ENCODE assay signal across 8 mouse cellular contexts in the genomic region with DNA sequence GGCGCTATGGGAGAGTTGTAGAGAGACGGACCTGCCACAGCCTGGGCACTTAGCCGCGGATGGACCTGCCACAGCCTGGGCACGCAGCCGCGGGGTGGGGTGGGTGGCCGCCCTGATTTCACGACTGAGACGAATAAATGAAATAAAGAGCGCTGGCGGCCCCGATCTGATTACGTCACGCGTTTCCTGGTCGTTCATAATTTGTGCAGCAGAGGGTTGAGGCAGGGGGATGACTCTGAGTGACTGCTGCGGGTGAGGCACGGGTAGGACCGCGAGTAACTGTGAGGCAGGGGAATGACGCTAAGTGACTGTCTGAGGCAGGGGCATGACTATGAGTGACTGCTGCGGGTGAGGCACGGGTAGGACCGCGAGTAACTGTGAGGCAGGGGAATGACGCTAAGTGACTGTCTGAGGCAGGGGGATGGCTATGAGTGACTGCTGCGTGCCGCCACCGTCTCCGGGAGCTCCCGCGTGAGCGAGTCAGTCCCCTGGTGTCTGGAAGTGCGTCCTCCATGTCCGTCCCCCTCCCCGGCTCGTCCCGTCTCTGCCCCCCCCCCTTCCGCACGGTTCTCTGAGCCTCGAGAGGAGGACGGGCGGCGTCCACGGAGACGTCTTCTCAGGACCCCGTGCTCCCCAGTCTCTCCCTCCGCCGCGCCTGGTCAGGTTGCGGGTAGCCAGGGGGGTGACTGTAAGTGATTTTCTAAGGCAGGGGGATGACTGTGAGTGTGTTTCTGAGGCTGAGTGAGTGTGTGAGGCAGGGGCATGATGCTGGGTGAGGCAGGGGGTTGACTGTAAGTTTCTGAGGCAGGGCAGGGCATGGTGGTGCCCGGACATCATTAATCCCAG. TPM values are rescaled to one million over a fixed set of nuclear protein-coding genes. Genes with fewer than 3 reads are reported as not detected.
DNase-seq lines count a peak whose midpoint lies in the region; ATAC-seq and TF ChIP-seq lines count a peak whose summit lies in the region.

No protein-coding gene starts in this region.

- DNase-seq in spleen, adult 18-20 months = peak; percentile 44 to 49
- DNase-seq in spleen, adult 12 weeks (ENCODE audit: low spot score) = no peak
- peak; percentile 49 for DNase-seq in cerebellum, adult 9-11 months
- DNase-seq in forebrain, postnatal 0 days = peak; percentile 77
- peak; percentile 47 for DNase-seq in thymus, postnatal 25 days

- H3K4me3 ChIP-seq in forebrain, postnatal 0 days (ENCODE audit: low read depth, low read length) = peak overlapping the region; percentile 58
- H3K4me3 ChIP-seq in intestine, embryonic 15.5 days (replicated peaks) = peak overlapping the region; percentile 55
- H3K4me3 ChIP-seq in liver, embryonic 15.5 days (replicated peaks) = peak overlapping the region; percentile 69
- H3K4me3 ChIP-seq in neural tube, embryonic 13.5 days = peak overlapping the region; percentile 59

- H3K4me1 ChIP-seq in forebrain, postnatal 0 days (ENCODE audit: insufficient read depth) = no peaks in the 10 kb centered on the region
- peaks cover 9% of the 10 kb centered on the region; the same call in 1 of the 2 replicates for H3K4me1 ChIP-seq in intestine, embryonic 15.5 days (replicated peaks)
- peaks cover 45% of the 10 kb centered on the region for H3K4me1 ChIP-seq in liver, embryonic 15.5 days (replicated peaks)
- peaks cover 18% of the 10 kb centered on the region for H3K4me1 ChIP-seq in neural tube, embryonic 13.5 days (replicated peaks)

- no peaks in the 10 kb centered on the region for H3K27me3 ChIP-seq in forebrain, postnatal 0 days (ENCODE audit: insufficient read depth, low read length)
- H3K27me3 ChIP-seq in intestine, embryonic 15.5 days (replicated peaks) = no peaks in the 10 kb centered on the region
- no peaks in the 10 kb centered on the region for H3K27me3 ChIP-seq in liver, embryonic 15.5 days
- H3K27me3 ChIP-seq in neural tube, embryonic 13.5 days = no peaks in the 10 kb centered on the region

- TF ChIP-seq CTCF in forebrain, postnatal 0 days (IDR thresholded peaks at IDR 0.05; ENCODE audit: low read depth) = no peak

- no peaks in the 10 kb centered on the region for H3K36me3 ChIP-seq in forebrain, postnatal 0 days (ENCODE audit: insufficient read depth)
- no peaks in the 10 kb centered on the region for H3K36me3 ChIP-seq in intestine, embryonic 15.5 days
- no peaks in the 10 kb centered on the region for H3K36me3 ChIP-seq in liver, embryonic 15.5 days (replicated peaks)
- H3K36me3 ChIP-seq in neural tube, embryonic 13.5 days = no peaks in the 10 kb centered on the region

- H3K9ac ChIP-seq in forebrain, postnatal 0 days = peak overlapping the region; percentile 88
- peak overlapping the region; percentile 34 for H3K9ac ChIP-seq in intestine, embryonic 15.5 days
- H3K9ac ChIP-seq in liver, embryonic 15.5 days = peak overlapping the region; percentile 62
- peak overlapping the region; percentile 82 for H3K9ac ChIP-seq in neural tube, embryonic 13.5 days

- H3K9me3 ChIP-seq in forebrain, postnatal 0 days (ENCODE audit: low read length) = no peaks in the 10 kb centered on the region
- no peaks in the 10 kb centered on the region for H3K9me3 ChIP-seq in intestine, embryonic 15.5 days
- H3K9me3 ChIP-seq in liver, embryonic 15.5 days (replicated peaks) = no peaks in the 10 kb centered on the region; the same call in 1 of the 2 replicates
- no peaks in the 10 kb centered on the region for H3K9me3 ChIP-seq in neural tube, embryonic 13.5 days

- peak overlapping the region; percentile 76 for H3K4me2 ChIP-seq in forebrain, postnatal 0 days (ENCODE audit: low read depth)
- peak overlapping the region; percentile 82 for H3K4me2 ChIP-seq in intestine, embryonic 15.5 days (replicated peaks)
- peak overlapping the region; percentile 99 for H3K4me2 ChIP-seq in liver, embryonic 15.5 days
- peak overlapping the region; percentile 64 for H3K4me2 ChIP-seq in neural tube, embryonic 13.5 days

- peak; percentile 8; the same call in 1 of the 2 replicates for ATAC-seq in forebrain, postnatal 0 days
- ATAC-seq in intestine, embryonic 15.5 days = peak; percentile 11
- peak; percentile 22 for ATAC-seq in liver, embryonic 15.5 days (ENCODE audit: insufficient read depth)
- ATAC-seq in neural tube, embryonic 13.5 days (ENCODE audit: low read depth) = peak; percentile 7

- peak overlapping the region; percentile 95 for H3K27ac ChIP-seq in forebrain, postnatal 0 days (ENCODE audit: low read depth, low read length)
- 0 out of 2 replicates have a peak overlapping the region, but pooled peaks have one; percentile 27 for H3K27ac ChIP-seq in intestine, embryonic 15.5 days
- peak overlapping the region; percentile 96 for H3K27ac ChIP-seq in liver, embryonic 15.5 days (replicated peaks)
- peak overlapping the region; percentile 96 for H3K27ac ChIP-seq in neural tube, embryonic 13.5 days (replicated peaks)

- WGBS in forebrain, postnatal 0 days = 3% methylated on average over 44 of the region's 53 CpGs
- WGBS in intestine, embryonic 15.5 days = under 1% methylated on average over 51 of the region's 53 CpGs
- WGBS in liver, embryonic 15.5 days (ENCODE audit: insufficient replicate concordance) = 0% methylated on average over 49 of the region's 53 CpGs
- WGBS in neural tube, embryonic 13.5 days = under 1% methylated on average over 50 of the region's 53 CpGs

RNA-seq across cellular contexts. Expression of a gene that starts 45.1 kb away (rescaled TPM):
- total RNA-seq in forebrain, postnatal 0 days (2014; rRNA removed) = 0.38 and 1.1 TPM in 2 replicates
- 0.76 and 0.77 TPM in 2 replicates for polyA plus RNA-seq in forebrain, postnatal 0 days (2015; fragmentation: Nextera tagmentation; extraction: Ambion mirVana)
- polyA plus RNA-seq in intestine, embryonic 15.5 days (2015; fragmentation: Nextera tagmentation; extraction: Ambion mirVana) = 3.3 and 3.7 TPM in 2 replicates
- polyA plus RNA-seq in liver, embryonic 15.5 days (2015; fragmentation: Nextera tagmentation; extraction: Ambion mirVana) = 3.2 and 3.3 TPM in 2 replicates
- 1.2 and 1.3 TPM in 2 replicates for polyA plus RNA-seq in neural tube, embryonic 13.5 days (2015; fragmentation: Nextera tagmentation; extraction: Ambion mirVana)

RNA-seq across cellular contexts. Expression of a gene that starts 54.8 kb away (rescaled TPM):
- not detected in 2 replicates for total RNA-seq in forebrain, postnatal 0 days (2014; rRNA removed)
- not detected in 2 replicates for polyA plus RNA-seq in forebrain, postnatal 0 days (2015; fragmentation: Nextera tagmentation; extraction: Ambion mirVana)
- 0.24 TPM in 1 of 2 replicates, not detected in the other for polyA plus RNA-seq in intestine, embryonic 15.5 days (2015; fragmentation: Nextera tagmentation; extraction: Ambion mirVana)
- not detected in 2 replicates for polyA plus RNA-seq in liver, embryonic 15.5 days (2015; fragmentation: Nextera tagmentation; extraction: Ambion mirVana)
- not detected in 2 replicates for polyA plus RNA-seq in neural tube, embryonic 13.5 days (2015; fragmentation: Nextera tagmentation; extraction: Ambion mirVana)

Comparison
In these comparisons a context has a peak if more than half of its experiments do, and no peak if none do; other contexts are left out.
1. H3K27ac ChIP-seq: peak in every context shown above with its lines; median percentile 96 in liver, embryonic 15.5 days; 96 in neural tube, embryonic 13.5 days; 95 in forebrain, postnatal 0 days; 27 in intestine, embryonic 15.5 days.
2. H3K9ac ChIP-seq: peak in every context shown above with its lines; median percentile 88 in forebrain, postnatal 0 days; 82 in neural tube, embryonic 13.5 days; 62 in liver, embryonic 15.5 days; 34 in intestine, embryonic 15.5 days.